Mouse (Mus musculus): ENCODE measurements around the gene Dlg3.

Gene Dlg3

GRCm38 (mm10) chrX:100797851-100798527 lies 30.5 kb downstream of the Dlg3 start:
- peak; percentile 63 to 67 for DNase-seq (ENCODE audit: low spot score in 2 of 2)

GRCm38 (mm10) chrX:100800643-100801042 lies 33.1 kb downstream of the Dlg3 start:
- no peak for DNase-seq (ENCODE audit: low spot score in 2 of 2)

DNA sequence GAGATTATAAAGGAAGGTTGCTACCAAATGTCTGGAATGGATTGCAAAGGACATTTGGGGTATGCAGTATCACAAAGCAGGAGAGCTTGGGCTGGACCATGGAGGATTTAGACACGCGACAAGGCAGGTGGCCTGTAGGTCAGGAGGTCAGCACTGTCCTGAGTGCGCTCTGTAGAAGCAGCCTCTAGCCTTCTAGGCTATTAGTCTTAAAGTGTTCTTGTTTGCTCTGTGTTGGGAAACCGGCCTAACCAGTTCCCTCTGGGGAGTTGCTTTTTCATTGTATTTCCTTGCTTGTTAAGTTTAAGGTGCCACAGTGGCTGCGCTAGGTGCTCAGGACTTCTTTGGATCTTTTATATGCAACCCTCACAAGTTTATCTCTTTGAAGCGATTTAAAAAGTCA lies 34.5 kb downstream of the Dlg3 start:
- DNase-seq (ENCODE audit: low spot score in 2 of 2): no peak

DNA sequence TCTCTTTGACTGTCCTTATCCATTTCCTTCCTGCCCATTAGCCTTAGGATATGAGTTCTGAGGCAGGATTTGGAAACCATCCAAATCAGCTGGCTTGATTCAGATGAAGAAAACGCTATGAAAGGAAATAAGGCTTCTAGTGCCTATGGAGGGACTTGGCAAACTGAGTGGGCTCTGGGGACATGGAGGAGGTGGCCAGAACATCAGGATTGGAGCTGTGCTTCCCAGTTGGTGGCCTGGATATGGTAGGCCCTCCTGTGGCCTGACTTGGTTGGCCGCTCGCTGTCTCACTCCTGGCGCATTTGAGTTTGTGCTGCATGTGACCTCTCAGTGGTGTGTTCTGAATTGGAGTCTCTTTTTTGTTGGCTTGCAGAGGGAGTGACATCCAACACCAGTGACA lies 43.6 kb downstream of the Dlg3 start:
- DNase-seq (ENCODE audit: low spot score in 2 of 2): no peak

DNA sequence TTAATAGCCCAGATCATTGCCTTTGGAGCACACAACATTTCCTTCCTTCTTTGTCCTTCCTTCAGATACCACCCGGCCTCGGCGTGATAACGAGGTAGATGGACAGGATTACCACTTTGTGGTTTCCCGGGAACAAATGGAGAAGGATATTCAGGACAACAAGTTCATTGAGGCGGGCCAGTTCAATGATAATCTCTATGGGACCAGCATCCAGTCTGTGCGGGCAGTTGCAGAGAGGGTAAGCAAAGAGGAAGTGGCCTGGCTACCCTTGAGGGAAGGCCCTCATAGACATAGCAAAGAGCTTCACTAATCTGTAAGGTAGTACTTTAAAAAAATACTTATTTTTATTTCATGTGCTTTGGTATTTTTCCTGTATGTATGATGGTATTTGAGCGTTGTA lies 46.6 kb downstream of the Dlg3 start:
- no peak for DNase-seq (ENCODE audit: low spot score in 2 of 2)

GRCm38 (mm10) chrX:100815766-100816165 lies 48.2 kb downstream of the Dlg3 start:
- no peak for DNase-seq (ENCODE audit: low spot score in 2 of 2)

DNA sequence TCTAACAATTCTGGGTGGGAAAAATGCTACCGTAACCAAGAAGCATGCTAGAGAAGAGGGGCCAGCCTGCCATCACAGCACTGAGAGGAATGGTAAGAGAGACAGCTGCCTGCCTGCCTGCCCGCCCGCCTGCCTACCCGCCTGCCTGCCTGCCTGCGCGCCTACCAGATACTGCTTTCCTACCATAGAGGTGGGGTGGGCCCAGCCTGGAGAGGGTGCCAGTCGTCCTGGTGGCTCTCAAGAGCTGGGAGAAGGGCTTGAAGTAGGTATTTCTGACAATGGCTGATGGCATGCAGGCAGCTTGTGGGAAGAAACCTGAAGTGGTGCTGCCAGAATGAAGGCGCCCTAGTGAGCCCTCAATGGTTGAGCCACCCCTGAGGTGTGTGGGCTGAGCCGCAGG lies 51.2 kb downstream of the Dlg3 start:
- DNase-seq (ENCODE audit: low spot score in 2 of 2): no peak

DNA sequence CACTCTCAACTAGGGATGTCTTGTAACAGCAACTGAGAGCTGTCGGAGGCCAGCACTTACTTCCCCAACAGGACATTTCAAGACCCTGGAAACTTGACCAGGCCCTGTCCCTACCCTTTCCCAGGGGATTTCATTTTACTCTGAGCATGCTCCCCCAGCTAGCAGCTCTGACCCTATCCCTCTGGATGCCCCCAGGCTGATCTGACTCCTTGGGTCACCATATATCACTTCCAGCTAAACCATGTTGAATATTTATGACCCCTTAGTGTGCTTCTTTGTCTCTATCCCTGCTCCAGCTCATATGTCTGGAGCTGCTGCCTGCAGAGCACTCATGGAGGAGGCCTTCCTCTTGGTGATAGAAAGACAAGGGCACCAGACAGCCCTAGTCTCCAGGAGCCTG lies 53.6 kb downstream of the Dlg3 start:
- no peak for DNase-seq (ENCODE audit: low spot score in 2 of 2)

DNA sequence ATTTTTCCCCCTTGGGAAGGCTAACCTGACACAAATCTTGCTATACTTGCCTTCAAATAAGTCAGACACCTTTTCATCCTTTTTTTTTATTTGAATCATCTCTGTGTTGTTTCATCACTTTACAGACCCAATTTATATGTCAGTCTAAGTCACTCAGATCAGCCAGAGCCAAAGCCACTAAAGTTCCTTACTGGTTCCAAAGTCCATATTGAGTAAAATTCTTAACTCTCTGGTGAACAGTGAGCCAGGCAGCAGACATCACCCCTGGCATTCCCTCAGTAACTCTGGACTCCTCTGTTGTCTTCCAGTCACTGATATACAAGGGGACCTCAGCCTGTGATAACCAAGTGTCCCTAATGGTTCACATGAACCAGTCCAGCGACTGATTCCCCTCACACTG lies 58.0 kb downstream of the Dlg3 start:
- no peak for DNase-seq (ENCODE audit: low spot score in 2 of 2)

DNA sequence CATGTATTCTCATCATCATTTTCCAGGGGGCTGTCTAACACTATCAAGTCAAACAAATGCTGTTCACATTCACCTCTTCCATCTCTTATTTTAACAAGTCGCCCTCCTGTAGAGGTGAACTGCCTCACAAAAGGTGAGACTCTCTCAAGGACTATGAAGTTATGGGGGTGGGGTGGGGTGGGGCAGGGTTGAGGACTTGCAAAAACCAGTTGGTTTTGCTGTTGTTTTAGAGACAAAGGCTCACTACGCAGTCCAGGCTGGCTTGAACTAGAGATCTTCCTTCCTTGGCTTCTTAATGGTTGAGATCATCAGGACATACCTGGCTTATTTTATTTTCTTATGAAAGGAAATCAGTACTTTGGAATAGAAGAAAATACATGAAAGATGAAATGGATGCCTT lies 65.3 kb downstream of the Dlg3 start:
- no peak for DNase-seq (ENCODE audit: low spot score in 2 of 2)

DNA sequence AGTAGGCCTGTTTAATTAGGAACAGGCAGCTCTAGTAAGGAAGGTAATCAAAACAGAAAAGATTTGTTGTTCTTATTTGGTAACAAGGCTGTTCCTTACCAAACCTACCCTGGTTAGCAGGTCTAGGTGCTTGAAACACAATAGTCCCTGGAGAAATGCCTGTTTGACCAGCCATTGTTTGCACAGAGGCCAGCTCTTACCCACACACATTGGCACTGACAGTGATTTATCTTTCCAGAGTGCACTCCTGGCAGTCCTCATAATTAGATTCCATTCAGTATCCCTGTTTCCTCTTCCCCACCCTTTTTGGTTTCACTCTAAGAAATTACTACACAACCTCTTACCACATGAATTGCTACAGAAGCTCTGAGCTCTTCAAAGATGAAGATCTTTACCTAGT lies 71.7 kb downstream of the Dlg3 start:
- no peak for DNase-seq (ENCODE audit: low spot score in 2 of 2)
